Mouse (Mus musculus) neural tube, embryonic 12.5 days (tissue): ENCODE results near the gene Klhl8. TPM values are rescaled to one million over a fixed set of nuclear protein-coding genes. Genes with fewer than 3 reads are reported as not detected.

Experiments used
- ATAC-seq: fragments of 200-750 bp; cut with Nextera tagmentation; 2 replicates; pipeline ENCODE4 v1.8.0; 2017; ENCODE audit warnings: low read depth, mild to moderate bottlenecking, moderate TSS enrichment, moderate library complexity; ENCODE audit not compliant: low FRiP score
- H3K27ac ChIP-seq: fragments of 300-500 bp; sonication (generic); 2 replicates; pipeline ENCODE4 v1.5.1; 2016
- H3K27me3 ChIP-seq: fragments of 300-500 bp; sonication (generic); replicated peaks from 2 replicates; pipeline ENCODE4 v1.6.1; 2016; ENCODE audit warnings: mild to moderate bottlenecking
- H3K36me3 ChIP-seq: fragments of 300-500 bp; sonication (generic); 2 replicates; pipeline ENCODE4 v1.6.1; 2016; ENCODE audit warnings: mild to moderate bottlenecking
- H3K4me1 ChIP-seq: fragments of 300-500 bp; sonication (generic); 2 replicates; pipeline ENCODE4 v1.6.1; 2016
- H3K4me2 ChIP-seq: fragments of 300-500 bp; sonication (generic); replicated peaks from 2 replicates; pipeline ENCODE4 v1.6.1; 2016; ENCODE audit warnings: mild to moderate bottlenecking
- H3K4me3 ChIP-seq: fragments of 300-500 bp; sonication (generic); 2 replicates; pipeline ENCODE4 v1.5.1; 2016
- H3K9ac ChIP-seq: fragments of 300-500 bp; sonication (generic); 2 replicates; pipeline ENCODE4 v1.6.1; 2016; ENCODE audit warnings: mild to moderate bottlenecking
- H3K9me3 ChIP-seq: fragments of 300-500 bp; sonication (generic); 2 replicates; pipeline ENCODE4 v1.6.1; 2016; ENCODE audit warnings: mild to moderate bottlenecking
- WGBS: fragments of 180-500 bp; shearing (Covaris S2); methylation state at CpG from one replicate; pipeline ENCODE4 v1.1.7; 2016; 5-methylcytosine and 5-hydroxymethylcytosine counted together
- polyA plus RNA-seq: library from polyadenylated mRNA; unstranded; fragments of >200 nt; fragmentation: Nextera tagmentation; extraction: Ambion mirVana; gene quantifications from 2 replicates; pipeline ENCODE4 v1.2.1, GENCODE M21; 2016

Gene Klhl8
- polyA plus RNA-seq, 1 experiment from 2014 or later, result 21.1 TPM

GRCm38 (mm10) chr5:103838550-103839264, 72.4 kb downstream of the Klhl8 start:
- Histone ChIP-seq H3K9ac (no peak overlapping the region), H3K27me3 (no peaks in the 10 kb centered on the region), H3K4me1 (0 out of 2 replicates have a peak, but pooled peaks cover 5% of the 10 kb centered on the region), H3K4me3 (no peak overlapping the region), H3K36me3 (peaks cover 12% of the 10 kb centered on the region), H3K27ac (no peak overlapping the region), H3K4me2 (no peak overlapping the region), H3K9me3 (no peaks in the 10 kb centered on the region)
- ATAC-seq, result no peak
- 92% methylated on average over 15 of the region's 15 CpGs for WGBS

- no peak overlapping the region for H3K27ac ChIP-seq
- H3K9me3 ChIP-seq, result no peaks in the 10 kb centered on the region
- no peak overlapping the region for H3K9ac ChIP-seq
- ATAC-seq, result no peak
- 0 out of 2 replicates have a peak, but pooled peaks cover 5% of the 10 kb centered on the region for H3K4me1 ChIP-seq
- no peak overlapping the region for H3K4me3 ChIP-seq
- peaks cover 12% of the 10 kb centered on the region for H3K36me3 ChIP-seq
- H3K27me3 ChIP-seq, result no peaks in the 10 kb centered on the region
- no peak overlapping the region for H3K4me2 ChIP-seq
- WGBS, result 74% methylated on average over 10 of the region's 11 CpGs
Measured at GRCm38 (mm10) chr5:103836148-103836784, 74.8 kb downstream of the Klhl8 start.

- no peak overlapping the region for H3K4me3 ChIP-seq
- 0 out of 2 replicates have a peak, but pooled peaks cover 5% of the 10 kb centered on the region for H3K4me1 ChIP-seq
- no peak for ATAC-seq
- H3K27ac ChIP-seq, result no peak overlapping the region
- H3K4me2 ChIP-seq, result no peak overlapping the region
- H3K27me3 ChIP-seq, result no peaks in the 10 kb centered on the region
- H3K9me3 ChIP-seq, result no peaks in the 10 kb centered on the region
- WGBS, result 87% methylated on average over 15 of the region's 15 CpGs
- H3K9ac ChIP-seq, result no peak overlapping the region
- peaks cover 12% of the 10 kb centered on the region for H3K36me3 ChIP-seq
Measured at GRCm38 (mm10) chr5:103835471-103836147, 75.5 kb downstream of the Klhl8 start.

GRCm38 (mm10) chr5:103830886-103831285, 80.2 kb downstream of the Klhl8 start:
- peaks cover 23% of the 10 kb centered on the region for H3K36me3 ChIP-seq
- ATAC-seq, result no peak
- H3K4me2 ChIP-seq, result no peak overlapping the region
- no peak overlapping the region for H3K9ac ChIP-seq
- no peak overlapping the region for H3K4me3 ChIP-seq
- no peaks in the 10 kb centered on the region for H3K9me3 ChIP-seq
- H3K27me3 ChIP-seq, result no peaks in the 10 kb centered on the region
- no peaks in the 10 kb centered on the region for H3K4me1 ChIP-seq
- WGBS, result 93% methylated on average over 1 of the region's 1 CpGs
- H3K27ac ChIP-seq, result no peak overlapping the region

- H3K27me3 ChIP-seq, result no peaks in the 10 kb centered on the region
- 70% methylated on average over 12 of the region's 12 CpGs for WGBS
- no peaks in the 10 kb centered on the region for H3K9me3 ChIP-seq
- H3K4me3 ChIP-seq, result no peak overlapping the region
- ATAC-seq, result no peak
- no peak overlapping the region for H3K27ac ChIP-seq
- no peaks in the 10 kb centered on the region for H3K4me1 ChIP-seq
- H3K4me2 ChIP-seq, result no peak overlapping the region
- peaks cover 20% of the 10 kb centered on the region for H3K36me3 ChIP-seq
- H3K9ac ChIP-seq, result no peak overlapping the region
Measured at GRCm38 (mm10) chr5:103829158-103829557, 81.9 kb downstream of the Klhl8 start.

GRCm38 (mm10) chr5:103828729-103829128, 82.3 kb downstream of the Klhl8 start:
- no peak overlapping the region for H3K4me3 ChIP-seq
- H3K9ac ChIP-seq, result no peak overlapping the region
- no peak overlapping the region for H3K27ac ChIP-seq
- H3K9me3 ChIP-seq, result no peaks in the 10 kb centered on the region
- ATAC-seq, result no peak
- H3K4me2 ChIP-seq, result no peak overlapping the region
- H3K27me3 ChIP-seq, result no peaks in the 10 kb centered on the region
- H3K36me3 ChIP-seq, result peaks cover 15% of the 10 kb centered on the region
- WGBS, result 82% methylated on average over 8 of the region's 8 CpGs
- no peaks in the 10 kb centered on the region for H3K4me1 ChIP-seq

- Histone ChIP-seq H3K4me2 (no peak overlapping the region), H3K27me3 (no peaks in the 10 kb centered on the region), H3K9me3 (no peaks in the 10 kb centered on the region), H3K27ac (no peak overlapping the region), H3K9ac (no peak overlapping the region), H3K4me3 (no peak overlapping the region), H3K4me1 (no peaks in the 10 kb centered on the region), H3K36me3 (peaks cover 11% of the 10 kb centered on the region)
- WGBS, result 87% methylated on average over 21 of the region's 21 CpGs
- ATAC-seq, result no peak
Measured at GRCm38 (mm10) chr5:103828304-103828703, 82.8 kb downstream of the Klhl8 start.

- H3K36me3 ChIP-seq, result peaks cover 4% of the 10 kb centered on the region; the same call in 1 of the 2 replicates
- no peaks in the 10 kb centered on the region for H3K4me1 ChIP-seq
- 93% methylated on average over 5 of the region's 5 CpGs for WGBS
Measured at GRCm38 (mm10) chr5:103822949-103823348, 88.1 kb downstream of the Klhl8 start.

GRCm38 (mm10) chr5:103821500-103822298, 89.4 kb downstream of the Klhl8 start:
- H3K4me2 ChIP-seq, result no peak overlapping the region
- H3K9ac ChIP-seq, result no peak overlapping the region
- H3K27me3 ChIP-seq, result no peaks in the 10 kb centered on the region
- WGBS, result 85% methylated on average over 13 of the region's 13 CpGs
- ATAC-seq, result no peak
- no peaks in the 10 kb centered on the region for H3K4me1 ChIP-seq
- no peak overlapping the region for H3K27ac ChIP-seq
- H3K9me3 ChIP-seq, result no peaks in the 10 kb centered on the region
- peaks cover 4% of the 10 kb centered on the region; the same call in 1 of the 2 replicates for H3K36me3 ChIP-seq
- no peak overlapping the region for H3K4me3 ChIP-seq

More at GRCm38 (mm10) chr5:103822949-103823348, 88.1 kb downstream of the Klhl8 start:
- no peak overlapping the region for H3K4me2 ChIP-seq
- H3K9ac ChIP-seq, result no peak overlapping the region
- H3K27ac ChIP-seq, result no peak overlapping the region
- no peak overlapping the region for H3K4me3 ChIP-seq
- no peak for ATAC-seq
- H3K9me3 ChIP-seq, result no peaks in the 10 kb centered on the region
- H3K27me3 ChIP-seq, result no peaks in the 10 kb centered on the region

GRCm38 (mm10) chr5:103821062-103821461, 90.0 kb downstream of the Klhl8 start:
- Histone ChIP-seq H3K27ac (no peak overlapping the region), H3K9me3 (no peaks in the 10 kb centered on the region), H3K36me3 (no peaks in the 10 kb centered on the region), H3K4me3 (no peak overlapping the region), H3K27me3 (no peaks in the 10 kb centered on the region), H3K9ac (no peak overlapping the region), H3K4me1 (no peaks in the 10 kb centered on the region), H3K4me2 (no peak overlapping the region)
- 82% methylated on average over 9 of the region's 9 CpGs for WGBS
- ATAC-seq, result no peak

- Histone ChIP-seq H3K4me3 (no peak overlapping the region), H3K4me2 (no peak overlapping the region), H3K4me1 (no peaks in the 10 kb centered on the region), H3K27ac (no peak overlapping the region), H3K9me3 (no peaks in the 10 kb centered on the region), H3K9ac (no peak overlapping the region), H3K36me3 (no peaks in the 10 kb centered on the region), H3K27me3 (no peaks in the 10 kb centered on the region)
- 96% methylated on average over 1 of the region's 1 CpGs for WGBS
- no peak for ATAC-seq
Measured at GRCm38 (mm10) chr5:103819674-103820073, 91.4 kb downstream of the Klhl8 start.

GRCm38 (mm10) chr5:103818602-103819001, 92.5 kb downstream of the Klhl8 start:
- H3K36me3 ChIP-seq, result no peaks in the 10 kb centered on the region
- no peak overlapping the region for H3K9ac ChIP-seq
- no peaks in the 10 kb centered on the region for H3K27me3 ChIP-seq
- no peak overlapping the region for H3K4me3 ChIP-seq
- no peaks in the 10 kb centered on the region for H3K4me1 ChIP-seq
- 86% methylated on average over 9 of the region's 9 CpGs for WGBS
- no peak for ATAC-seq
- no peaks in the 10 kb centered on the region for H3K9me3 ChIP-seq
- no peak overlapping the region for H3K4me2 ChIP-seq
- no peak overlapping the region for H3K27ac ChIP-seq
